Mouse (Mus musculus): ENCODE results near the gene Actr6. TPM values are rescaled to one million over a fixed set of nuclear protein-coding genes. Genes with fewer than 3 reads are reported as not detected.

The Actr6 gene
- polyA plus RNA-seq, 1 experiment: 9.0 TPM

GRCm38 (mm10) chr10:89664977-89665645, 67.0 kb downstream of the Actr6 start:
- Histone ChIP-seq H3K36me3 (ENCODE audit: control insufficient read depth, insufficient read depth, low read length) (no peaks in the 10 kb centered on the region; the same call in 1 of the 2 replicates), H3K27me3 (ENCODE audit: control insufficient read depth, insufficient read depth, low read length) (no peaks in the 10 kb centered on the region), H3K4me3 (ENCODE audit: control insufficient read depth, low read depth, low read length) (no peak overlapping the region), H3K4me1 (ENCODE audit: control insufficient read depth, insufficient read depth, low read length) (no peaks in the 10 kb centered on the region), H3K27ac (ENCODE audit: control insufficient read depth, insufficient read depth, low read depth, low read length) (no peak overlapping the region)
- TF ChIP-seq CTCF (IDR thresholded peaks at IDR 0.05; ENCODE audit: control insufficient read depth, insufficient read depth, insufficient replicate concordance, low read depth, low read length) (no peak), POLR2A (IDR thresholded peaks at IDR 0.05; ENCODE audit: control insufficient read depth, low read depth, low read length) (no peak)

Other genes with a start within 250 kb of the Actr6 start
- gene Nr1h4, start 198.7 kb downstream of the Actr6 start, polyA plus RNA-seq (2012; rRNA removed): 0.05 and 0.26 TPM in 2 replicates
- gene Slc17a8, start 111.0 kb downstream of the Actr6 start, polyA plus RNA-seq (2012; rRNA removed): 0.41 and 0.47 TPM in 2 replicates
- gene Scyl2, start 46.0 kb downstream of the Actr6 start, polyA plus RNA-seq (2012; rRNA removed): 13.1 and 14.8 TPM in 2 replicates
- gene Uhrf1bp1l, start 12.7 kb upstream of the Actr6 start, polyA plus RNA-seq (2012; rRNA removed): 43.0 and 43.2 TPM in 2 replicates
- gene Anks1b, start 141.2 kb upstream of the Actr6 start, polyA plus RNA-seq (2012; rRNA removed): 1.6 and 1.9 TPM in 2 replicates